Mouse (Mus musculus) heart, embryonic 14.5 days (tissue): ENCODE data around the gene Pirb. TPM values are rescaled to one million over a fixed set of nuclear protein-coding genes. Genes with fewer than 3 reads are reported as not detected.
"Not testable (repeated sequence)": the region's sequence is repeated elsewhere in the genome, so short reads cannot be mapped to it uniquely, and the experiment has no call there.

ENCODE experiments used
- ATAC-seq: fragments of 200-750 bp; cut with Nextera tagmentation; 2 replicates; pipeline ENCODE4 v1.8.0; 2017; ENCODE audit warnings: low read depth, moderate TSS enrichment; ENCODE audit not compliant: insufficient number of reproducible peaks, insufficient read depth, low FRiP score
- H3K27ac ChIP-seq, 2 experiments: fragments of 200-500 bp in 1 of 2; fragments of 300-500 bp in 1 of 2; sonication (generic) in 1 of 2; replicated peaks in 1 of 2; 2 replicates each; pipeline ENCODE4 v1.5.1; 2012 to 2014; ENCODE audit warnings: low read depth in 2 of 2, low read length in 2 of 2, control low read depth in 1 of 2, mild to moderate bottlenecking in 1 of 2, mixed read lengths in 1 of 2; ENCODE audit not compliant: control insufficient read depth in 1 of 2, insufficient read depth in 1 of 2
- H3K27me3 ChIP-seq: fragments of 300-500 bp; sonication (generic); 2 replicates; pipeline ENCODE4 v1.6.1; 2014; ENCODE audit warnings: mild to moderate bottlenecking, low read length, control low read depth; ENCODE audit not compliant: control insufficient read depth, insufficient read depth
- H3K36me3 ChIP-seq: fragments of 300-500 bp; sonication (generic); 2 replicates; pipeline ENCODE4 v1.6.1; 2014; ENCODE audit warnings: mild to moderate bottlenecking, control low read depth, low read length, mixed read lengths; ENCODE audit not compliant: control insufficient read depth, insufficient read depth
- H3K4me1 ChIP-seq, 2 experiments: fragments of 200-500 bp in 1 of 2; fragments of 300-500 bp in 1 of 2; sonication (generic) in 1 of 2; 2 replicates each; pipeline ENCODE4 v1.6.1; 2012 to 2014; ENCODE audit warnings: low read length in 2 of 2, control low read depth in 1 of 2, mixed read lengths in 1 of 2; ENCODE audit not compliant: control insufficient read depth in 2 of 2, insufficient read depth in 2 of 2
- H3K4me2 ChIP-seq: fragments of 300-500 bp; sonication (generic); 2 replicates; pipeline ENCODE4 v1.6.1; 2014; ENCODE audit warnings: mild to moderate bottlenecking, low read length
- H3K4me3 ChIP-seq, 2 experiments: fragments of 200-500 bp in 1 of 2; fragments of 300-500 bp in 1 of 2; sonication (generic) in 1 of 2; 2 replicates each; pipeline ENCODE4 v1.5.1; 2012 to 2014; ENCODE audit warnings: low read length in 2 of 2, mild to moderate bottlenecking in 2 of 2, control low read depth in 1 of 2, low read depth in 1 of 2, moderate library complexity in 1 of 2; ENCODE audit not compliant: control insufficient read depth in 1 of 2, insufficient read depth in 1 of 2
- H3K9ac ChIP-seq: fragments of 300-500 bp; sonication (generic); 2 replicates; pipeline ENCODE4 v1.6.1; 2014; ENCODE audit warnings: mild to moderate bottlenecking, low read length
- H3K9me3 ChIP-seq: fragments of 300-500 bp; sonication (generic); 2 replicates; pipeline ENCODE4 v1.6.1; 2016; ENCODE audit warnings: low read length, control low read depth; ENCODE audit not compliant: control insufficient read depth
- WGBS: fragments of 180-500 bp; shearing (Covaris S2); extraction: QIAGEN DNeasy Blood & Tissue Kit; methylation state at CpG from one replicate; pipeline ENCODE4 v1.1.7; 2014; 5-methylcytosine and 5-hydroxymethylcytosine counted together
- polyA plus RNA-seq: library from polyadenylated mRNA; unstranded; fragments of >200 nt; fragmentation: Nextera tagmentation; extraction: Ambion mirVana; gene quantifications from 2 replicates; pipeline ENCODE4 v1.2.1, GENCODE M21; 2014

The Pirb gene
- polyA plus RNA-seq, 1 experiment from 2014 or later, result 0.27 TPM

- peaks cover 41% of the 10 kb centered on the region for H3K36me3 ChIP-seq
- H3K4me3 ChIP-seq, result no peak overlapping the region
- ATAC-seq, result no peak
- 38% methylated on average over 7 of the region's 7 CpGs for WGBS
- no peak overlapping the region for H3K27ac ChIP-seq
- H3K9ac ChIP-seq, result no peak overlapping the region
- no peaks in the 10 kb centered on the region for H3K27me3 ChIP-seq
- no peak overlapping the region for H3K4me2 ChIP-seq
- H3K9me3 ChIP-seq, result no peaks in the 10 kb centered on the region
- H3K4me1 ChIP-seq, result peaks cover 5 to 20% of the 10 kb centered on the region in 2 experiments
Measured at GRCm38 (mm10) chr7:3707568-3708413, 12.4 kb downstream of the Pirb start.

- Histone ChIP-seq H3K4me2 (peak overlapping the region; percentile 96; the same call in 1 of the 2 replicates), H3K9ac (peak overlapping the region; percentile 2; the same call in 1 of the 2 replicates)
Measured at GRCm38 (mm10) chr7:3707027-3707426, 13.2 kb downstream of the Pirb start.

GRCm38 (mm10) chr7:3706343-3706934 lies 13.8 kb downstream of the Pirb start:
- no peaks in the 10 kb centered on the region for H3K9me3 ChIP-seq
- no peak for ATAC-seq
- no peak overlapping the region for H3K27ac ChIP-seq
- H3K4me2 ChIP-seq, result peak overlapping the region; percentile 96
- no peaks in the 10 kb centered on the region for H3K27me3 ChIP-seq
- 56% methylated on average over 11 of the region's 11 CpGs for WGBS
- H3K36me3 ChIP-seq, result peaks cover 44% of the 10 kb centered on the region
- peaks cover 5 to 20% of the 10 kb centered on the region in 2 experiments for H3K4me1 ChIP-seq
- peak overlapping the region in 1 of 2 experiments; percentile 84; a peak in 3 of 4 replicates for H3K4me3 ChIP-seq
- H3K9ac ChIP-seq, result peak overlapping the region; percentile 91

More at GRCm38 (mm10) chr7:3707027-3707426, 13.2 kb downstream of the Pirb start:
- no peak for ATAC-seq
- Histone ChIP-seq H3K9me3 (no peaks in the 10 kb centered on the region), H3K4me3 (no peak overlapping the region), H3K27ac (no peak overlapping the region), H3K27me3 (no peaks in the 10 kb centered on the region), H3K4me1 (peaks cover 5 to 20% of the 10 kb centered on the region in 2 experiments), H3K36me3 (peaks cover 41% of the 10 kb centered on the region)
- 53% methylated on average over 4 of the region's 4 CpGs for WGBS

GRCm38 (mm10) chr7:3705911-3706310 lies 14.3 kb downstream of the Pirb start:
- peaks cover 48% of the 10 kb centered on the region for H3K36me3 ChIP-seq
- peak overlapping the region; percentile 47 to 84 for H3K4me3 ChIP-seq
- WGBS, result 33% methylated on average over 6 of the region's 6 CpGs
- H3K27me3 ChIP-seq, result no peaks in the 10 kb centered on the region
- H3K27ac ChIP-seq, result 0 out of 4 replicates have a peak overlapping the region, but pooled peaks have one; percentile 10 to 11
- no peaks in the 10 kb centered on the region for H3K9me3 ChIP-seq
- H3K4me1 ChIP-seq, result peaks cover 5 to 20% of the 10 kb centered on the region in 2 experiments
- ATAC-seq, result no peak
- peak overlapping the region; percentile 96 for H3K4me2 ChIP-seq
- H3K9ac ChIP-seq, result peak overlapping the region; percentile 91

GRCm38 (mm10) chr7:3705461-3705860 lies 14.7 kb downstream of the Pirb start:
- not testable (repeated sequence) for ATAC-seq, H3K9me3 ChIP-seq, H3K27me3 ChIP-seq
- WGBS, result 5% methylated on average over 6 of the region's 7 CpGs
- H3K36me3 ChIP-seq, result peaks cover 51% of the 10 kb centered on the region
- peak overlapping the region; percentile 47 to 84 for H3K4me3 ChIP-seq
- H3K4me1 ChIP-seq, result peaks cover 5 to 20% of the 10 kb centered on the region in 2 experiments
- H3K27ac ChIP-seq, result 0 out of 4 replicates have a peak overlapping the region, but pooled peaks of 1 of the 2 experiments have one; percentile 24
- peak overlapping the region; percentile 91 for H3K9ac ChIP-seq
- H3K4me2 ChIP-seq, result peak overlapping the region; percentile 96

- H3K9me3 ChIP-seq, result no peaks in the 10 kb centered on the region
- no peaks in the 10 kb centered on the region for H3K27me3 ChIP-seq
- 2% methylated on average over 20 of the region's 20 CpGs for WGBS
- H3K4me3 ChIP-seq, result peak overlapping the region; percentile 84 to 94
- H3K36me3 ChIP-seq, result peaks cover 61% of the 10 kb centered on the region
- H3K4me1 ChIP-seq, result peaks cover 5 to 20% of the 10 kb centered on the region in 2 experiments
- H3K27ac ChIP-seq, result peak overlapping the region; percentile 93 to 99
- ATAC-seq, result 0 out of 2 replicates have a peak, but pooled peaks have one; percentile 47
- peak overlapping the region; percentile 91 for H3K9ac ChIP-seq
- peak overlapping the region; percentile 96 for H3K4me2 ChIP-seq
Measured at GRCm38 (mm10) chr7:3704475-3704874, 15.7 kb downstream of the Pirb start.

- peak within 1 kb of the TSS; percentile 96 for H3K4me2 ChIP-seq
- H3K27me3 ChIP-seq, result no peaks in the 10 kb centered on the region
- 2% methylated on average over 42 of the region's 42 CpGs for WGBS
- no peaks in the 10 kb centered on the region for H3K9me3 ChIP-seq
- peak within 1 kb of the TSS; percentile 84 to 94 for H3K4me3 ChIP-seq
- peak; percentile 92 for ATAC-seq
- H3K9ac ChIP-seq, result peak within 1 kb of the TSS; percentile 91
- peak within 1 kb of the TSS; percentile 93 to 99 for H3K27ac ChIP-seq
- peaks cover 5 to 20% of the 10 kb centered on the region in 2 experiments for H3K4me1 ChIP-seq
- peaks cover 66% of the 10 kb centered on the region for H3K36me3 ChIP-seq
Measured at GRCm38 (mm10) chr7:3703879-3704441, 16.2 kb downstream of the Pirb start, which contains the start of gene Rps9. Gene Rps9, plus strand, starts transcription at chr7:3703993.
